Mouse (Mus musculus): ENCODE data around the gene Synpo2l. TPM values are rescaled to one million over a fixed set of nuclear protein-coding genes. Genes with fewer than 3 reads are reported as not detected.

Synpo2l gene
- polyA plus RNA-seq (2012; ENCODE audit: insufficient read depth, insufficient read length, missing spikeins), result not detected in 2 replicates

DNA sequence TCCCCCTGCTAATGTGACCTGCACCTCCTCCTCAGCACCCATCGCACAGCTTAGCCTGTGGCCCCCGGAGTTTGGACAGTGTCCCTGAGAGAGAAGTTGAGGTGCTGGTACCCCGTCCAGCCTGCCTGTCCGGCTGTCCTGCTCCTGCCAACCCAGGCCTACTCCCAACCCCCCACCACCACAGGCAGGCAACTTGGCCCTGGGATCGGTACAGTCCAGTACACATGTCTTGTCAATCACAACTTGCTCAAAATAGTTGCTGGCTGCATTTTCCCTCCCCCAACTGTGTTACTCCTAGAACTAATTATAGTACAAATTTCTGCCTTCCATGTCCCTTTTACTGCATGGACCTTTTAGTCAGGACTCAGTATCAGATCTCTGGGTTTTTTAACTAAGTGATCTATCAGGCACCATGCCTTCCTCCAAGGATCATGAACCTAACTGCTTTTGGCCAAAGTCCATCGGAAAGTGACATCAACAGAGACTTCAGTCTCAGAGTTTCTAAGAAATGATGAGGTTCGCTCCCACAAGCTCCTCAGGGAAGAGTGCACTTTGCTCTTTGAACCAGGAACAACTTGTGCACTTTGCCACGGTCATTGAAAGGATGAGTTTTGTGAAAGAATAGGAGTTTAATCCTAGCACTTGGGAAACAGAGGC, at the start of gene Synpo2l:
Synpo2l (minus strand) TSS at position 201 of the 657 bp plus-strand sequence.
- TF ChIP-seq CTCF (IDR thresholded peaks at IDR 0.05; ENCODE audit: low read depth, low read length), result no peak
- no peak for TF ChIP-seq POLR2A (IDR thresholded peaks at IDR 0.05; ENCODE audit: borderline replicate concordance, low read depth, low read length)
- peaks cover 1% of the 10 kb centered on the region; the same call in 1 of the 2 replicates for H3K4me1 ChIP-seq (ENCODE audit: control insufficient read depth, insufficient read depth, low read length)
- H3K4me3 ChIP-seq (ENCODE audit: insufficient read depth, low read length), result no peak within 1 kb of the TSS
- H3K27ac ChIP-seq (ENCODE audit: insufficient read depth, low read depth, low read length), result no peak within 1 kb of the TSS

DNA sequence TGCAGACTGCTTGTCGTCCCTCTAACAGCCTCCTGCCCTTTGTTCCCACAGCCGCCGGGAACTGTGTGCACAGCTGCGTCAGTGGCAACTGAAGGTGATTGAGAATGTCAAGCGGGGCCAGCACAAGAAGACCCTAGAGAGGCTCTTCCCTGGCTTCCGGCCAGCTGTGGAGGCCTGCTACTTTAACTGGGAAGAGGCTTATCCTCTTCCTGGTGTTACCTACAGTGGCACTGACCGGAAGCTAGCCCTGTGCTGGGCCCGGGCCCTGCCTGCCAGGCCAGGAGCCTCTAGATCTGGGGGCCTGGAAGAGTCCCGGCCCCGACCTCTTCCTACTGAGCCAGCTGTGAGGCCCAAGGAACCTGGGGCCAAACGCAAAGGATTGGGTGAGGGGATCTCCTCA, 45.7 kb upstream of the Synpo2l start:
- TF ChIP-seq POLR2A (IDR thresholded peaks at IDR 0.05; ENCODE audit: borderline replicate concordance, low read depth, low read length), result no peak
- no peak for TF ChIP-seq CTCF (IDR thresholded peaks at IDR 0.05; ENCODE audit: low read depth, low read length)
- Histone ChIP-seq H3K27ac (ENCODE audit: insufficient read depth, low read depth, low read length) (no peak overlapping the region), H3K4me1 (ENCODE audit: control insufficient read depth, insufficient read depth, low read length) (peaks cover 5% of the 10 kb centered on the region), H3K4me3 (ENCODE audit: insufficient read depth, low read length) (no peak overlapping the region)

DNA sequence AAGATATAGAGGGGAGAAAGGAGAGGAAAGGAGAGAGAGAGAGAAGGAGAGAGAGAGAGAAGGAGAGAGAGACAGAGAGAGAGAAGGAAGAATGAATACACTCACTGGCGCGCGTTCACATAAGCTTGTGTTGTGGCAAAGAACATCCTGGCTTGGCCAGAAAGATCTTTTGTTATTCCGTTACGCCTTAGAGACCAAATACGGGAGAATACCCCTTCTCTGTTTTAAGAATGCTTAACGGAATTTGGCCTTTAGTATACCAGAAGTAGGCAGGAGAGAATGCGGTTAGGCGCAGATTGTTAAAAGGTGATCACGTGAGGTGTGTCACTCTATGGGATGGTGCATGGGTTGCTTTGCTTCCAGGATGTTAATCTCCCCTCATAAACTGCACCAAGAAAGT, 40.1 kb upstream of the Synpo2l start:
- Histone ChIP-seq H3K4me1 (ENCODE audit: control insufficient read depth, insufficient read depth, low read length) (peaks cover 8% of the 10 kb centered on the region), H3K4me3 (ENCODE audit: insufficient read depth, low read length) (peak overlapping the region; percentile 74), H3K27ac (ENCODE audit: insufficient read depth, low read depth, low read length) (no peak overlapping the region)
- TF ChIP-seq CTCF (IDR thresholded peaks at IDR 0.05; ENCODE audit: low read depth, low read length), result no peak
- no peak for TF ChIP-seq POLR2A (IDR thresholded peaks at IDR 0.05; ENCODE audit: borderline replicate concordance, low read depth, low read length)

DNA sequence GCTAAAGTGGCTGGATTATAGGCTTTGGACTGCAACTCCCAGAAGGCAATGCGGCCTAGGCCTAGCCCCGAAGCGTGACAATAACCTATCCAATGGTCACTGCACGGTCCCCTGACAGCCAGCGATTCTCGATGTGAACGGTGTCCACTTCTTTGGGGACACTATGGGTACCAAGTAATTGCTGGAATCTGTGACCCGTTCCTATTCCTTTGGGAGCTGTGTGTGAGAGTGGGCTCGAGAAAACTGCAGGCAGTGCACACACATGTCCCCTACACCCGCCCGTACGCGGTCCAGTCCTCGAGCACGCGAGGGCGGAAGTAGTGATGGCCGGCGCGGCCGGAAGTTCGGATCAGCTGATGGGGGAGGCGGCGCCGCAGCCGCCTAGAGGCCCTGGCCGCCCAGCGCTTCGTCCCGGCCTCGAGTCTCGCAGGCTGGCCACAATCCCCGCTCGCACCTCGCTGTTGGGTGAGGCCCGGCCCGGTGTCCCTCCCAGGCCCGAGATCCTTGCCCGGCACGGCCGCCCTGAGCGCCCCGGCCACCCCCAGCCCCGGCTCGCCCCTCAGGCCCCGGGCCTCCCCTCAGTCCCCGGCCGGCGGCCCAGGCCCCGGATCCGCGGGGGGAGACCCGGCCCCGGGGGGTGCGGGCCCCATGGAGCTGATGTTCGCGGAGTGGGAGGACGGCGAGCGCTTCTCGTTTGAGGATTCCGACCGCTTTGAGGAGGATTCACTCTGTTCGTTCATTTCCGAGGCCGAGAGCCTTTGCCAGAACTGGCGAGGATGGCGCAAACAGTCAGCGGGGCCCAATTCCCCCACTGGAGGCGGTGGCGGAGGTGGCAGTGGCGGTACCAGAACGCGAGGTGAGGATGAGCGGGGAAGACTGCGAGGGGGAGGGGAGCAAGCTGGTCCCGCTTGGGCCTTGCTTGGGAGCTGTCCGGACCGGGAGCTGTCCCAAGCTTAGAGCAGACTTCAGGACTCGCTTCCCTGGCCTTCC, 39.3 kb upstream of the Synpo2l start, which contains the start of gene Zswim8:
Zswim8 (plus strand) TSS at position 352 of the 990 bp plus-strand sequence.
- peak within 1 kb of the TSS; percentile 67 for H3K27ac ChIP-seq (ENCODE audit: insufficient read depth, low read depth, low read length)
- peak within 1 kb of the TSS; percentile 74 for H3K4me3 ChIP-seq (ENCODE audit: insufficient read depth, low read length)
- H3K4me1 ChIP-seq (ENCODE audit: control insufficient read depth, insufficient read depth, low read length), result peaks cover 8% of the 10 kb centered on the region
- no peak for TF ChIP-seq POLR2A (IDR thresholded peaks at IDR 0.05; ENCODE audit: borderline replicate concordance, low read depth, low read length)
- no peak for TF ChIP-seq CTCF (IDR thresholded peaks at IDR 0.05; ENCODE audit: low read depth, low read length)

DNA sequence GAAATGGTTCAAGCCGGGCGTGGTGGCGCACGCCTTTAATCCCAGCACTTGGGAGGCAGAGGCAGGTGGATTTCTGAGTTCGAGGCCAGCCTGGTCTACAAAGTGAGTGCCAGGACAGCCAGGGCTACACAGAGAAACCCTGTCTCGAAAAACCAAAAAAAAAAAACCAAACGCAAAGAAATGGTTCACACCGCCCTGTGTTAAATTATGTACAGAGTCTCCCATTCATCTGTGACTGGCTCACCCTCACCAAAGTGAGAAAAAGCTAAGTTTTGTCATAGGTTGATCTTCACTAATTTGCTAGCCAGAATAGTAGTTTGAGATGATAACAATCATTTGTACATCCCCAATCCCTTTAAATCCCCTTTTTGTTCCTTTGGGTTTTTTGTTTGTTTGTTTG, 35.3 kb upstream of the Synpo2l start:
- Histone ChIP-seq H3K4me3 (ENCODE audit: insufficient read depth, low read length) (peak overlapping the region; percentile 93), H3K4me1 (ENCODE audit: control insufficient read depth, insufficient read depth, low read length) (peaks cover 15% of the 10 kb centered on the region), H3K27ac (ENCODE audit: insufficient read depth, low read depth, low read length) (peak overlapping the region; percentile 76)

DNA sequence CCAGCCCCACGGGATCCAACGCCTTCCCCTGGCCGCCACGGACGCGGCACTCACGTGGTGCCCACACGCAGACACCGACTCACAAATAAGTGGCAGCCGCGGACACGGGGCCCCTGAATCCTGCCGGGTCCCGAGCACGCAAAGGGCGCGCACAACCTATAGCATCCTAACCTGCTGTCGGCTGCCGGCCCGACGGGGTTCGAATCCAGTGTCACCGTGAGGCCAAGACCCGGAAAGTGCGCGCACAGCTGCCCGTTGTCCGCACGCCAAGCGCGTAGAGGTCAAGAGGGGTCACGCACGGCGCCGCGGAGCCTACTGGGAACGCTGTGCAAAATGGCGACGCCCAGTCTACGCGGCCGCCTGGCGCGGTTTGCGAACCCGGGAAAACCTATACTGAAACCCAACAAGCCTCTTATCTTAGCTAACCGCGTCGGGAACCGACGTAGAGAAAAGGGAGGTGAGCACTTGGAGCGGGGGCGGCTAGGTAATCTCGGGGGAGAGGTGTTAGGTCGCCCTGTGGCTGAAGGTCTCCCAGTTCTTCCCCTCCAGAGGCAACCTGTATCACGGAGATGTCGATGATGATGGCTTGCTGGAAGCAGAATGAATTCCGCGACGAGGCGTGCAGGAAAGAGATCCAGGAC, 34.7 kb upstream of the Synpo2l start, which contains the start of gene Chchd1:
Chchd1 (plus strand) TSS at position 266 of the 641 bp plus-strand sequence.
- Histone ChIP-seq H3K4me3 (ENCODE audit: insufficient read depth, low read length) (peak within 1 kb of the TSS; percentile 93), H3K4me1 (ENCODE audit: control insufficient read depth, insufficient read depth, low read length) (peaks cover 20% of the 10 kb centered on the region), H3K27ac (ENCODE audit: insufficient read depth, low read depth, low read length) (peak within 1 kb of the TSS; percentile 76)
- TF ChIP-seq CTCF (IDR thresholded peaks at IDR 0.05; ENCODE audit: low read depth, low read length), result no peak
- no peak for TF ChIP-seq POLR2A (IDR thresholded peaks at IDR 0.05; ENCODE audit: borderline replicate concordance, low read depth, low read length)

DNA sequence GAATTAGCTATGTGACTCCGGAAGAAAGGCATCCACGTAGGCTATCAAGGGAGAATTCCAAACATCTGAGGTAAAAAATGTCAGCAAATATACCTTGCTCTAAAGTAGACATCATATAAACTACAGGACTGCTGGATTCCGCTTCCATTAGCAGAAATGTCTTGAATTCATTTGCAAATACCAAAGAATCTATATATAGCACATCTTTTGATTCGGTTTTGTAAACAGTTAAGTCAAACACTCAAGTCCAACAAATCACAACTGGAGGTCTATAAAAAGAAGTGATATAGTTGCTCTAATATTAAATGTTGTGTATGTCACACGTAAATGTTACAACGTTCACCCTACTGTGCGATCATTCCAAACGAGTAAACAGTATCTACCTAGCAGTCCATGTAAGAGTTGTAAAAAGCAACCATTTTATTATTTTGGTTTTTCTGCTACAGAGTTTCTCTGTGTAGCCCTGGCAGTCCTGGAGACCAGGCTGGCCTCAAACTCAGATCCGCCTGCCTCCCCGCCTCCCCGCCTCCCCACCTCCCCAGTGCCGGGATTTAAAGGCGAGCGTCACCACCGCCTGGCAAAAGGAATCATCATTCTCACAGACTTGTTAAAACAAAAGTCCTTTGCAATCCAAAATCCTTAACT, 34.1 kb upstream of the Synpo2l start:
- Histone ChIP-seq H3K4me3 (ENCODE audit: insufficient read depth, low read length) (peak overlapping the region; percentile 93), H3K27ac (ENCODE audit: insufficient read depth, low read depth, low read length) (peak overlapping the region; percentile 68), H3K4me1 (ENCODE audit: control insufficient read depth, insufficient read depth, low read length) (peaks cover 26% of the 10 kb centered on the region)
- TF ChIP-seq CTCF (IDR thresholded peaks at IDR 0.05; ENCODE audit: low read depth, low read length) (no peak), POLR2A (IDR thresholded peaks at IDR 0.05; ENCODE audit: borderline replicate concordance, low read depth, low read length) (no peak)

DNA sequence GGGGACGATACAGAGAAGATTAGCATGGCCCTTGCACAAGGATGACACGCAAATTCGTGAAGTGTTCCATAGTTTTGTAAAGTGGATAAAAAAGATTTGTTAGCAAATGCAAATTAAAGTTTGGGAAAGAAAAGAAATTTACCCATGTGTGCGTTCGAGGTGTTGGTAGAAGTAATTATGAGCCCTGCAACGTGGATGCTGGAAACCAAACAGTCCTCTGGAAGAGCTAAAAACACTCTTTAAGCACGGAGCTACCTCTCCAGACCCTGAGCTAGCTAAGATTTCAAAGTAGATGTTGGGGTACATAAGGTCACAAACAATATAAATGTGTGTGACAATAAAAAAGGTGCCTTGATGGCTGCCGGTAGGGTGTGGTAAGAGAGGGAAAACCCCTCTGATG, 33.4 kb upstream of the Synpo2l start:
- H3K4me3 ChIP-seq (ENCODE audit: insufficient read depth, low read length), result peak overlapping the region; percentile 93
- H3K27ac ChIP-seq (ENCODE audit: insufficient read depth, low read depth, low read length), result no peak overlapping the region
- peaks cover 30% of the 10 kb centered on the region for H3K4me1 ChIP-seq (ENCODE audit: control insufficient read depth, insufficient read depth, low read length)
- TF ChIP-seq CTCF (IDR thresholded peaks at IDR 0.05; ENCODE audit: low read depth, low read length) (no peak), POLR2A (IDR thresholded peaks at IDR 0.05; ENCODE audit: borderline replicate concordance, low read depth, low read length) (no peak)

DNA sequence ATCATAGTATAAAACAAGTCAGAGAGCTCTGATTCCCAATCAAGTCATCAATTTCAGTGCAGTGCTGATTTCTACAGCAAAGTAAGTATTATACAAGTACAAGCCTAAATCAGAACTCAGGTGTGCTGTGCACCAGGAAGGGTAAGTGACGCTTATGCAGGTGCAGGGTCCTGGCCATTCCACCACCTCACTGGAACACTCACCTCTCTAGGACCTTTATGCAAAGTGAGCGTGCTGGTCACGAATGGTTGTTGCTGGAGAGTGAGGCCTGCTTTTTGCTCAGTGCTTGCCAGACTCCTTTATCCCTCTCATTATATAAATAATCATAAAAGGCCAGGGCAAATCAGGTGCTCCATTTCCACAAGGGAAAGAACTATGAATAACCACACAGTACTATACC, 32.2 kb upstream of the Synpo2l start:
- Histone ChIP-seq H3K4me3 (ENCODE audit: insufficient read depth, low read length) (no peak overlapping the region), H3K4me1 (ENCODE audit: control insufficient read depth, insufficient read depth, low read length) (peaks cover 36% of the 10 kb centered on the region), H3K27ac (ENCODE audit: insufficient read depth, low read depth, low read length) (no peak overlapping the region)
- no peak for TF ChIP-seq POLR2A (IDR thresholded peaks at IDR 0.05; ENCODE audit: borderline replicate concordance, low read depth, low read length)
- TF ChIP-seq CTCF (IDR thresholded peaks at IDR 0.05; ENCODE audit: low read depth, low read length), result no peak
